In the genomic region with DNA sequence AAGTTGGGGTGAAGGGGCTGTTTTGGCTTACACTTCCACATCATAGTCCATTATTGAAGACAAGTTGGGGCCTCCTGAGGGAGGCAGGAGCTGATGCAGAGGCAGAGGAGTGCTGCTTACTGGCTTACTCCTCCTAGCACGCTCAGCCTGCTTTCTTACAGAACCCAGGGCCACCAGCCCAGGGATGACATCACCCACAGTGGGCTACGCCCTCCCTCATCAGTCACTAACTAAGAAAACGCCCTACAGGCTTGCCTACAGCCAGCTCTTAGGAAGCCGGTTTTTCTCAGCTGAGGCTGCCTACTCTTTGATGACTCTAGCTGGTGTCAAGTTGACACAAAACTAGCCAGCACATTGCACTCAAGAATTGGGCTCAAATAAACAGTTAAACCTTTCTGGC, we compare ENCODE assay signal across 24 mouse cellular contexts.
A peak's percentile ranks its signal among the peaks of the same experiment; 100 is the strongest.
DNase-seq lines count a peak whose midpoint lies in the region; ATAC-seq and TF ChIP-seq lines count a peak whose summit lies in the region.
"Had no signal": no experiment of that assay in that cellular context is flagged by ENCODE, and none has a peak within 500 bp of the region (broad histone marks: within the 10 kb centered on the region; RNA-seq: fewer than 3 reads in every experiment).

No protein-coding gene starts in this region.

- 55% methylated on average over 4 of the region's 4 CpGs for WGBS in lung, postnatal 0 days

- H3K4me1 ChIP-seq in lung, postnatal 0 days (ENCODE audit: insufficient read depth, low read depth, low read length), result no peaks in the 10 kb centered on the region
- H3K4me1 ChIP-seq: forebrain, embryonic 15.5 days had no signal

- TF ChIP-seq EP300 in lung, postnatal 0 days (IDR thresholded peaks at IDR 0.05), result no peak

- DNase-seq in gastrocnemius, adult 2 months, result peak; percentile 63
- no peak for DNase-seq in gastrocnemius, postnatal 4 days (ENCODE audit: low spot score in 2 of 2)
- DNase-seq in lung, postnatal 0 days (ENCODE audit: low spot score), result no peak
- no peak for DNase-seq in lung, postnatal 25 days (ENCODE audit: low spot score)
- peak; percentile 52 for DNase-seq in gastrocnemius, postnatal 25 days
- no peak for DNase-seq in spleen, adult 18-20 months
- no peak for DNase-seq in spleen, postnatal 36 days (ENCODE audit: low spot score in 2 of 2)
- DNase-seq: adrenal gland, postnatal 10 days; B cell, adult 2 months; cerebellum, adult 8-10 months; cerebellum, postnatal 36 days; kidney, adult 8-10 months; kidney, postnatal 10 days; layer of hippocampus, postnatal 36 days; left cerebral cortex, postnatal 4 days; lung, adult 2 months; midbrain, embryonic 14.5 days; retina, postnatal 1 day; right cerebral cortex, postnatal 14 days had no signal

- intact Hi-C loops in gastrocnemius, adult 2 months (cut with DNase I), result loop anchor here (10.0 kb wide), 1 partner anchor 378 kb away; no protein-coding TSS in a partner anchor

- 0 out of 2 replicates have a peak, but pooled peaks have one; percentile 17 for ATAC-seq in lung, postnatal 0 days
- ATAC-seq: forebrain, embryonic 15.5 days; hindbrain, embryonic 16.5 days had no signal

- TF ChIP-seq CTCF in gastrocnemius, adult 2 months (IDR thresholded peaks at IDR 0.05), result no peak
- no peak for TF ChIP-seq CTCF in lung, postnatal 0 days (IDR thresholded peaks at IDR 0.05)

- H3K9ac ChIP-seq in lung, postnatal 0 days (replicated peaks; ENCODE audit: low read depth), result no peak overlapping the region
- H3K9ac ChIP-seq: forebrain, embryonic 15.5 days; heart, embryonic 15.5 days; liver, embryonic 14.5 days; neural tube, embryonic 15.5 days had no signal

- no peak overlapping the region for H3K4me3 ChIP-seq in gastrocnemius, adult 2 months
- H3K4me3 ChIP-seq in lung, postnatal 0 days (ENCODE audit: low read depth, low read length), result no peak overlapping the region
- H3K4me3 ChIP-seq: forebrain, embryonic 15.5 days; heart, embryonic 15.5 days; neural tube, embryonic 15.5 days had no signal

- H3K27ac ChIP-seq in gastrocnemius, adult 2 months, result 0 out of 2 replicates have a peak overlapping the region, but pooled peaks have one; percentile 24
- no peak overlapping the region for H3K27ac ChIP-seq in lung, postnatal 0 days (ENCODE audit: low read length)
- H3K27ac ChIP-seq: forebrain, embryonic 15.5 days; heart, embryonic 15.5 days; liver, embryonic 14.5 days; neural tube, embryonic 15.5 days had no signal

- no peak overlapping the region for H3K4me2 ChIP-seq in lung, postnatal 0 days (replicated peaks; ENCODE audit: low read depth, low read length)
- H3K4me2 ChIP-seq: forebrain, embryonic 15.5 days; heart, embryonic 15.5 days; neural tube, embryonic 15.5 days had no signal

- no peaks in the 10 kb centered on the region for H3K27me3 ChIP-seq in lung, postnatal 0 days (replicated peaks; ENCODE audit: insufficient read depth, low read length)
- H3K27me3 ChIP-seq: forebrain, embryonic 15.5 days; heart, embryonic 15.5 days; neural tube, embryonic 15.5 days had no signal

- H3K36me3 ChIP-seq in lung, postnatal 0 days (ENCODE audit: insufficient read depth, low read length), result peaks cover 25% of the 10 kb centered on the region

- no peaks in the 10 kb centered on the region for H3K9me3 ChIP-seq in lung, postnatal 0 days (ENCODE audit: low read length)
- H3K9me3 ChIP-seq: forebrain, embryonic 15.5 days; heart, embryonic 15.5 days; neural tube, embryonic 15.5 days had no signal

Comparison
In these comparisons a context has a peak if more than half of its experiments do, and no peak if none do; other contexts are left out.
1. DNase-seq: peak in gastrocnemius, adult 2 months (single experiment) and gastrocnemius, postnatal 25 days (single experiment); none in gastrocnemius, postnatal 4 days (0 of 2), lung, postnatal 0 days (single experiment), lung, postnatal 25 days (single experiment), spleen, adult 18-20 months (0 of 2) and spleen, postnatal 36 days (0 of 2).